Mouse (Mus musculus): ENCODE measurements around the gene Schip1. TPM values are rescaled to one million over a fixed set of nuclear protein-coding genes. Genes with fewer than 3 reads are reported as not detected.

Gene Schip1
- polyA plus RNA-seq, 1 experiment from 2014 or later = 5.0 TPM

GRCm38 (mm10) chr3:68403783-68404217, 339.2 kb downstream of the Schip1 start:
- Histone ChIP-seq H3K4me2 (no peak overlapping the region), H3K4me1 (no peaks in the 10 kb centered on the region), H3K9me3 (replicated peaks) (no peaks in the 10 kb centered on the region), H3K9ac (no peak overlapping the region), H3K36me3 (no peaks in the 10 kb centered on the region), H3K4me3 (no peak overlapping the region), H3K27ac (no peak overlapping the region), H3K27me3 (replicated peaks) (no peaks in the 10 kb centered on the region; the same call in 1 of the 2 replicates)
- no peak for ATAC-seq
- 25% methylated on average over 2 of the region's 2 CpGs for WGBS (ENCODE audit: insufficient replicate concordance)

- Histone ChIP-seq H3K27me3 (replicated peaks) (no peaks in the 10 kb centered on the region; the same call in 1 of the 2 replicates), H3K9ac (no peak overlapping the region), H3K4me2 (no peak overlapping the region), H3K4me3 (no peak overlapping the region), H3K27ac (no peak overlapping the region), H3K4me1 (no peaks in the 10 kb centered on the region), H3K9me3 (replicated peaks) (no peaks in the 10 kb centered on the region), H3K36me3 (no peaks in the 10 kb centered on the region)
- WGBS (ENCODE audit: insufficient replicate concordance) = 69% methylated on average over 5 of the region's 5 CpGs
- ATAC-seq = no peak
These were observed 341.1 kb downstream of the Schip1 start for GRCm38 (mm10) chr3:68405724-68406123.

- 50% methylated on average over 3 of the region's 3 CpGs for WGBS (ENCODE audit: insufficient replicate concordance)
- ATAC-seq = no peak
- Histone ChIP-seq H3K27ac (no peak overlapping the region), H3K27me3 (replicated peaks) (no peaks in the 10 kb centered on the region), H3K4me2 (no peak overlapping the region), H3K36me3 (no peaks in the 10 kb centered on the region), H3K4me1 (no peaks in the 10 kb centered on the region), H3K9me3 (replicated peaks) (no peaks in the 10 kb centered on the region), H3K4me3 (no peak overlapping the region), H3K9ac (no peak overlapping the region)
These were observed 347.7 kb downstream of the Schip1 start for GRCm38 (mm10) chr3:68412262-68412661.

GRCm38 (mm10) chr3:68419792-68420191, 355.2 kb downstream of the Schip1 start:
- Histone ChIP-seq H3K4me1 (no peaks in the 10 kb centered on the region), H3K9ac (no peak overlapping the region), H3K4me3 (no peak overlapping the region), H3K9me3 (replicated peaks) (no peaks in the 10 kb centered on the region), H3K27me3 (replicated peaks) (no peaks in the 10 kb centered on the region), H3K27ac (no peak overlapping the region), H3K36me3 (no peaks in the 10 kb centered on the region), H3K4me2 (no peak overlapping the region)
- WGBS (ENCODE audit: insufficient replicate concordance) = 68% methylated on average over 4 of the region's 4 CpGs
- no peak for ATAC-seq

- Histone ChIP-seq H3K9ac (no peak overlapping the region), H3K27me3 (replicated peaks) (no peaks in the 10 kb centered on the region), H3K9me3 (replicated peaks) (no peaks in the 10 kb centered on the region), H3K4me1 (no peaks in the 10 kb centered on the region), H3K36me3 (no peaks in the 10 kb centered on the region), H3K4me3 (no peak overlapping the region), H3K27ac (no peak overlapping the region), H3K4me2 (no peak overlapping the region)
- WGBS (ENCODE audit: insufficient replicate concordance) = 75% methylated on average over 2 of the region's 2 CpGs
- no peak for ATAC-seq
These were observed 356.3 kb downstream of the Schip1 start for GRCm38 (mm10) chr3:68420927-68421326.

GRCm38 (mm10) chr3:68421849-68422248, 357.2 kb downstream of the Schip1 start:
- H3K4me1 ChIP-seq = no peaks in the 10 kb centered on the region
- no peak overlapping the region for H3K4me2 ChIP-seq
- H3K27ac ChIP-seq = no peak overlapping the region
- H3K27me3 ChIP-seq (replicated peaks) = no peaks in the 10 kb centered on the region
- 87% methylated on average over 2 of the region's 2 CpGs for WGBS (ENCODE audit: insufficient replicate concordance)
- H3K36me3 ChIP-seq = no peaks in the 10 kb centered on the region
- no peaks in the 10 kb centered on the region for H3K9me3 ChIP-seq (replicated peaks)
- H3K9ac ChIP-seq = no peak overlapping the region
- no peak for ATAC-seq
- H3K4me3 ChIP-seq = no peak overlapping the region

- no peaks in the 10 kb centered on the region for H3K27me3 ChIP-seq (replicated peaks)
- H3K9me3 ChIP-seq (replicated peaks) = no peaks in the 10 kb centered on the region
- H3K4me2 ChIP-seq = no peak overlapping the region
- H3K4me1 ChIP-seq = no peaks in the 10 kb centered on the region
- 85% methylated on average over 5 of the region's 5 CpGs for WGBS (ENCODE audit: insufficient replicate concordance)
- no peak overlapping the region for H3K9ac ChIP-seq
- no peak overlapping the region for H3K4me3 ChIP-seq
- H3K27ac ChIP-seq = no peak overlapping the region
- no peak for ATAC-seq
- H3K36me3 ChIP-seq = no peaks in the 10 kb centered on the region
These were observed 363.5 kb downstream of the Schip1 start for GRCm38 (mm10) chr3:68428081-68428480.

- ATAC-seq = no peak
- Histone ChIP-seq H3K4me1 (no peaks in the 10 kb centered on the region), H3K27me3 (replicated peaks) (no peaks in the 10 kb centered on the region), H3K4me2 (no peak overlapping the region), H3K9me3 (replicated peaks) (no peaks in the 10 kb centered on the region), H3K36me3 (no peaks in the 10 kb centered on the region), H3K27ac (no peak overlapping the region), H3K9ac (no peak overlapping the region), H3K4me3 (no peak overlapping the region)
- WGBS (ENCODE audit: insufficient replicate concordance) = 64% methylated on average over 7 of the region's 7 CpGs
These were observed 369.8 kb downstream of the Schip1 start for GRCm38 (mm10) chr3:68434435-68434834.

- Histone ChIP-seq H3K9ac (no peak overlapping the region), H3K4me2 (no peak overlapping the region), H3K36me3 (no peaks in the 10 kb centered on the region), H3K4me3 (no peak overlapping the region), H3K27me3 (replicated peaks) (no peaks in the 10 kb centered on the region), H3K27ac (no peak overlapping the region), H3K4me1 (no peaks in the 10 kb centered on the region), H3K9me3 (replicated peaks) (no peaks in the 10 kb centered on the region)
- WGBS (ENCODE audit: insufficient replicate concordance) = 62% methylated on average over 2 of the region's 2 CpGs
- ATAC-seq = no peak
These were observed 370.3 kb downstream of the Schip1 start for GRCm38 (mm10) chr3:68434897-68435296.

- WGBS (ENCODE audit: insufficient replicate concordance) = 51% methylated on average over 2 of the region's 2 CpGs
- Histone ChIP-seq H3K4me2 (no peak overlapping the region), H3K27ac (no peak overlapping the region), H3K27me3 (replicated peaks) (no peaks in the 10 kb centered on the region), H3K4me3 (no peak overlapping the region), H3K36me3 (no peaks in the 10 kb centered on the region), H3K9me3 (replicated peaks) (no peaks in the 10 kb centered on the region), H3K4me1 (no peaks in the 10 kb centered on the region), H3K9ac (no peak overlapping the region)
- no peak for ATAC-seq
These were observed 383.9 kb downstream of the Schip1 start for GRCm38 (mm10) chr3:68448480-68448879.

- H3K4me1 ChIP-seq = no peaks in the 10 kb centered on the region
- no peaks in the 10 kb centered on the region for H3K9me3 ChIP-seq (replicated peaks)
- ATAC-seq = no peak
- no peak overlapping the region for H3K4me3 ChIP-seq
- WGBS (ENCODE audit: insufficient replicate concordance) = 88% methylated on average over 1 of the region's 1 CpGs
- H3K4me2 ChIP-seq = no peak overlapping the region
- no peak overlapping the region for H3K9ac ChIP-seq
- no peak overlapping the region for H3K27ac ChIP-seq
- H3K36me3 ChIP-seq = no peaks in the 10 kb centered on the region
- H3K27me3 ChIP-seq (replicated peaks) = no peaks in the 10 kb centered on the region
These were observed 387.0 kb downstream of the Schip1 start for GRCm38 (mm10) chr3:68451634-68452033.

GRCm38 (mm10) chr3:68453266-68453665, 388.7 kb downstream of the Schip1 start:
- no peaks in the 10 kb centered on the region for H3K4me1 ChIP-seq
- H3K27me3 ChIP-seq (replicated peaks) = no peaks in the 10 kb centered on the region
- no peaks in the 10 kb centered on the region for H3K36me3 ChIP-seq
- ATAC-seq = no peak
- no peak overlapping the region for H3K27ac ChIP-seq
- no peak overlapping the region for H3K4me3 ChIP-seq
- H3K4me2 ChIP-seq = no peak overlapping the region
- no peaks in the 10 kb centered on the region for H3K9me3 ChIP-seq (replicated peaks)
- no peak overlapping the region for H3K9ac ChIP-seq
- WGBS (ENCODE audit: insufficient replicate concordance) = 12% methylated on average over 5 of the region's 5 CpGs

GRCm38 (mm10) chr3:68453719-68454455, 389.3 kb downstream of the Schip1 start:
- H3K4me1 ChIP-seq = no peaks in the 10 kb centered on the region
- ATAC-seq = no peak
- no peaks in the 10 kb centered on the region for H3K9me3 ChIP-seq (replicated peaks)
- 65% methylated on average over 10 of the region's 10 CpGs for WGBS (ENCODE audit: insufficient replicate concordance)
- no peak overlapping the region for H3K9ac ChIP-seq
- H3K27me3 ChIP-seq (replicated peaks) = no peaks in the 10 kb centered on the region
- no peaks in the 10 kb centered on the region for H3K36me3 ChIP-seq
- no peak overlapping the region for H3K4me3 ChIP-seq
- H3K4me2 ChIP-seq = no peak overlapping the region
- H3K27ac ChIP-seq = no peak overlapping the region

Measured in liver, embryonic 12.5 days (tissue).